Mouse (Mus musculus) cerebellum, adult 2 months (tissue): Measurements from ENCODE around the gene Crtac1. TPM values are rescaled to one million over a fixed set of nuclear protein-coding genes. Genes with fewer than 3 reads are reported as not detected.
A peak's percentile ranks its signal among the peaks of the same experiment; 100 is the strongest.

Experiments
- DNase-seq, 2 experiments: peaks; one replicate each; pipeline ENCODE4 v3.0.0; 2021
- H3K27ac ChIP-seq: fragments of 200-500 bp; 2 replicates; pipeline ENCODE4 v1.5.1; 2012; ENCODE audit warnings: low read length, control low read depth, inconsistent platforms; ENCODE audit not compliant: insufficient read depth
- H3K27me3 ChIP-seq: fragments of 200-500 bp; 2 replicates; pipeline ENCODE4 v1.6.1; 2012; ENCODE audit warnings: inconsistent platforms, mild to moderate bottlenecking, low read length, moderate library complexity; ENCODE audit not compliant: control insufficient read depth, insufficient read depth
- H3K4me1 ChIP-seq: fragments of 200-500 bp; 2 replicates; pipeline ENCODE4 v1.6.1; 2011; ENCODE audit warnings: low read length; ENCODE audit not compliant: control insufficient read depth, insufficient read depth
- H3K4me3 ChIP-seq: fragments of 200-500 bp; replicated peaks from 2 replicates; pipeline ENCODE3; 2011; ENCODE audit warnings: mild to moderate bottlenecking, low read depth, low read length, control low read depth; ENCODE audit not compliant: insufficient read depth
- CTCF ChIP-seq: fragments of 200-500 bp; IDR thresholded peaks from 2 replicates; pipeline ENCODE4 v1.5.1; 2011; ENCODE audit warnings: low read depth, mild to moderate bottlenecking, control low read depth, low read length, moderate library complexity, borderline replicate concordance; ENCODE audit not compliant: insufficient read depth
- POLR2A ChIP-seq: fragments of 200-500 bp; IDR thresholded peaks from 2 replicates; pipeline ENCODE4 v1.6.1; 2011; ENCODE audit warnings: low read length, control low read depth, borderline replicate concordance; ENCODE audit not compliant: insufficient read depth
- WGBS: fragments of 180-500 bp; shearing (Covaris S2); methylation state at CpG from one replicate; pipeline ENCODE4 v1.1.7; 2018; 5-methylcytosine and 5-hydroxymethylcytosine counted together
- polyA plus RNA-seq: library from polyadenylated mRNA; depleted of rRNA; stranded (reverse); fragments of >200 nt; gene quantifications from 2 replicates; pipeline ENCODE4 v1.2.3, GENCODE M21; 2012

Crtac1 gene
- polyA plus RNA-seq, 1 experiment: 30.2 TPM

GRCm38 (mm10) chr19:42355476-42355875, 76.1 kb downstream of the Crtac1 start:
- H3K4me3 ChIP-seq: no peak overlapping the region
- no peak for TF ChIP-seq POLR2A
- no peak for TF ChIP-seq CTCF
- 95% methylated on average over 16 of the region's 16 CpGs for WGBS
- no peaks in the 10 kb centered on the region; the same call in 1 of the 2 replicates for H3K27me3 ChIP-seq
- no peak overlapping the region for H3K27ac ChIP-seq
- no peaks in the 10 kb centered on the region; the same call in 1 of the 2 replicates for H3K4me1 ChIP-seq
- DNase-seq: no peak

GRCm38 (mm10) chr19:42341183-42341582, 90.4 kb downstream of the Crtac1 start:
- no peak overlapping the region for H3K27ac ChIP-seq
- no peak for DNase-seq
- 56% methylated on average over 6 of the region's 6 CpGs for WGBS
- TF ChIP-seq POLR2A (no peak), CTCF (no peak)
- no peaks in the 10 kb centered on the region for H3K27me3 ChIP-seq
- no peaks in the 10 kb centered on the region for H3K4me1 ChIP-seq
- H3K4me3 ChIP-seq: no peak overlapping the region

- peaks cover 4% of the 10 kb centered on the region; the same call in 1 of the 2 replicates for H3K4me1 ChIP-seq
- DNase-seq: no peak
- no peaks in the 10 kb centered on the region for H3K27me3 ChIP-seq
- no peak for TF ChIP-seq POLR2A
- TF ChIP-seq CTCF: peak; percentile 45; the same call in 1 of the 2 replicates
- no peak overlapping the region for H3K27ac ChIP-seq
- 24% methylated on average over 9 of the region's 9 CpGs for WGBS
- no peak overlapping the region for H3K4me3 ChIP-seq
Observed at GRCm38 (mm10) chr19:42332081-42332736, 99.4 kb downstream of the Crtac1 start.

GRCm38 (mm10) chr19:42331446-42331845, 100.1 kb downstream of the Crtac1 start:
- Histone ChIP-seq H3K4me1 (peaks cover 4% of the 10 kb centered on the region; the same call in 1 of the 2 replicates), H3K4me3 (no peak overlapping the region), H3K27me3 (no peaks in the 10 kb centered on the region), H3K27ac (no peak overlapping the region)
- WGBS: 55% methylated on average over 7 of the region's 7 CpGs
- no peak for DNase-seq
- TF ChIP-seq CTCF (no peak), POLR2A (no peak)

GRCm38 (mm10) chr19:42328160-42328559, 103.4 kb downstream of the Crtac1 start:
- Histone ChIP-seq H3K4me3 (no peak overlapping the region), H3K27ac (no peak overlapping the region), H3K27me3 (no peaks in the 10 kb centered on the region), H3K4me1 (peaks cover 4% of the 10 kb centered on the region)
- TF ChIP-seq POLR2A (no peak), CTCF (no peak)
- DNase-seq: no peak
- WGBS: 40% methylated on average over 9 of the region's 9 CpGs

GRCm38 (mm10) chr19:42325894-42326293, 105.7 kb downstream of the Crtac1 start:
- Histone ChIP-seq H3K4me3 (no peak overlapping the region), H3K27me3 (no peaks in the 10 kb centered on the region), H3K4me1 (peaks cover 10% of the 10 kb centered on the region), H3K27ac (no peak overlapping the region)
- DNase-seq: no peak
- WGBS: 56% methylated on average over 11 of the region's 11 CpGs
- TF ChIP-seq POLR2A (no peak), CTCF (no peak)

GRCm38 (mm10) chr19:42322357-42323090, 109.1 kb downstream of the Crtac1 start:
- Histone ChIP-seq H3K27me3 (no peaks in the 10 kb centered on the region), H3K27ac (no peak overlapping the region), H3K4me3 (no peak overlapping the region), H3K4me1 (peaks cover 13% of the 10 kb centered on the region)
- 55% methylated on average over 12 of the region's 12 CpGs for WGBS
- DNase-seq: no peak
- no peak for TF ChIP-seq POLR2A
- no peak for TF ChIP-seq CTCF

GRCm38 (mm10) chr19:42321936-42322335, 109.6 kb downstream of the Crtac1 start:
- Histone ChIP-seq H3K4me3 (no peak overlapping the region), H3K27ac (no peak overlapping the region), H3K4me1 (peaks cover 18% of the 10 kb centered on the region), H3K27me3 (no peaks in the 10 kb centered on the region)
- WGBS: 73% methylated on average over 5 of the region's 5 CpGs
- no peak for DNase-seq
- no peak for TF ChIP-seq CTCF
- TF ChIP-seq POLR2A: no peak
